Mouse (Mus musculus): Measurements from ENCODE around the gene Cfap77.

The Cfap77 gene

DNA sequence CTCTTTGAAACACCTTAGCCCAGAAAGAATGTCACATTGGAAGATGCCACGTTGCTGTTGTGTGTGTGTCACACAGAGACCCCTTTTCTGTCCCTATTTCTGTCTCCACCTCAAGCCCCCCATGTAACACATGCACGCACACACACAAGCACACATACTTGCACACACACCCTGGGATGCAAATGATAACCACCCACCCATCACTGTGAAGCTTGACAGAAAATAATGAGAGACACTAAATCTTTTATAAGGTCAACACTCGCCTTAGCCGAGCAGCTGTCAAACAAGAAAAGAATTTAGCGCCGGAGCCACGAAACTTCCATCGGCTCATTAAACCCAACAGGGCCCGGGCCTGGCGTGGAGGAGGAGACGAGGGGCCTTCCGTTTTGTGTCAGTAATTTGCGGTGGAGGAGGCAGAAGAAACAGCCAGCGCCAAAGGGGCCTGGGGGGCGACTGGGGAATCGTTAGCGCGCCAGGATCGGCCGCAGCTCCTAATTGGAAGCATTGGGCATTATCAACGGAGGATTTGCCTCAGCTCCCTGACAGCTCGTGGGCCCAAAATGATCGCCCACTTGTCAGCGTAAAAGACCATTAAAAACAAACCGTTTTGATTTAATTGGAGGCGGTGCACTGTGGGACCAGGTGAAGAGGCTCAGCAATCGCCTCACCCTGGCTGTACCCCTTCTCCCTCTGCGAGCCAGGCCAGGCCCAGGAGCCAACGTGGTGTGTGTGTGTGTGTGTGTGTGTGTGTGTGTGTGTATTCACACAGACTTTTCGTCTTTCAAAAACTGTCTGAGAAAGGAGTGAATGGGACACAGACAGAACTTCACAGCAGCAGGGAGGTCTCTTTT lies 111.0 kb downstream of the Cfap77 start:
- in situ Hi-C loops (cut with MboI) = no loop called here

DNA sequence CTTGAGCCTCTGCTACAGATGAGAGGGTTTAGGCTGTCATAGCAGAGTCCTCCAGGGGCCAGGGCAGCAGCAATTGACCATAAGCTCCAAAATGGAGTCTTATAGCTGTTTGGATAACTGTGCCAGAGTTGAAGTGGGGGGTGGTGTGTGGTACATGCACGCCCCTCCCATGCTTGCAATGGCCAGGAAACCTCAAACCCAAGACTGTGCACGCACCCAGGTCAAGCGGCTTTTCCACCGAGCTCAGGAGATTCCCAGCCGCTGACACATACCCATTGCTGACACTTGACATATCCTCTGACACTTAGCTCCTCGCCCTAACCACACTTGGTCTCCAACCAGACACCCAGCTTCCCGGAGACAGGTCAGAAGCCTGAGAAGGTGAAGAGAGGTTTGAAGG lies 115.9 kb downstream of the Cfap77 start:
- in situ Hi-C loops (cut with MboI) = no loop called here

DNA sequence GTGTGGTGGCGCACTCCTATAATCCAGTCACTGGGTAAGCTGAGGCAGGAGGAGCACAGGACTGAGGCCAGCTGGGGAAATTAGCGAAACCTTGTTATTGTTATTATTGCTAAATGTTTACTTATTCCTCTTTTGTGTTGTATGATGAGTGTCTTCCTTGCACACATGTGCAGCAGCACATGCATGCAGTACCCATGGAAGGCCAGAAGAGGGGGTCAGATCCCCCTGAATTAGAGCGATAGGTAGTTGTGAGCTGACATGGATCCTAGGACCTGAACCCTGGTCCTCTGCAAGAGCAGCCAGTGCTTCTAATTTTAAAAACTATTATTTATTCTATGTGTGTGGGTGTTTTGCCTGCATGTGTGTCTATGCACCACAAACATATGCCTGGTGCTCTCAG lies 124.3 kb downstream of the Cfap77 start:
- in situ Hi-C loops (cut with MboI) = no loop called here

DNA sequence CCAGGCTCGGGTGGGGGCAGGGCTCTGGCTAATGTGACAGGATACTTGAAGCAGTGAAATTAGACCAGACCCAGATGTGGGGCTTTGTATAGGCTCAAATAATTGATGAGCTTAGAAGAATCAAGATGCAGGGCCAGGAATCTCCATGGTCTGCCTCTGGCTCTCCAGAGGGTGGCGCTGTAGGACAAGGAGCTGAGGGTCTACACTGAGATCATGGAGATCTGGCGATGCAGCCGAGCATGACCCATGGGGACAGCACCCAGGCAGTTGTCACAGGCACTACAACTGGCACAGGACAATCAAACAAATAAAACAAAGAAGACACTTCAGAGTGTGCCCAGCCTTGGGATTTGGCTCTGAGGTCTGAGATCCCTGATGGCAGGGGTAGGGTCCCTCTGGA lies 131.0 kb downstream of the Cfap77 start:
- in situ Hi-C loops (cut with MboI) = no loop called here

DNA sequence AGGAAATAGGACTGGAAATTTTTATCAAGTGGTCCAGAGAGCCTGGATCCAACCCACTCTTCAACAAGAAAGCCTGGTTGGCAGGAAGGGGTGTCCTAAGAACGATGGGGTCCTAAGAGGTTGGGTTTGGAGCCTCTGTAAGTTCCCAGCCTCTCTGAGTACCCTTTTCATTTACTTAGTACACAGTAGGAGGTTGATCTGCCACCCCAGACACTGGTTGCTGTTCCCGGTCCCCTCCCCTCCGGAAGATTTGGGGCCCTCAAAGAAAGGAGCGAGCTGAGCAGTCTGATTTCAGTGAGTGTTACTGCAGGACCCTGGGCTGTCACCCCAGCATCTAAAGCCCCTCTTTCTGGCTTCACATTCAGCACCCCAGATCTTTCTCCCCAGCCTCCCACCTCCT lies 135.9 kb downstream of the Cfap77 start:
- in situ Hi-C loops (cut with MboI) = no loop called here

DNA sequence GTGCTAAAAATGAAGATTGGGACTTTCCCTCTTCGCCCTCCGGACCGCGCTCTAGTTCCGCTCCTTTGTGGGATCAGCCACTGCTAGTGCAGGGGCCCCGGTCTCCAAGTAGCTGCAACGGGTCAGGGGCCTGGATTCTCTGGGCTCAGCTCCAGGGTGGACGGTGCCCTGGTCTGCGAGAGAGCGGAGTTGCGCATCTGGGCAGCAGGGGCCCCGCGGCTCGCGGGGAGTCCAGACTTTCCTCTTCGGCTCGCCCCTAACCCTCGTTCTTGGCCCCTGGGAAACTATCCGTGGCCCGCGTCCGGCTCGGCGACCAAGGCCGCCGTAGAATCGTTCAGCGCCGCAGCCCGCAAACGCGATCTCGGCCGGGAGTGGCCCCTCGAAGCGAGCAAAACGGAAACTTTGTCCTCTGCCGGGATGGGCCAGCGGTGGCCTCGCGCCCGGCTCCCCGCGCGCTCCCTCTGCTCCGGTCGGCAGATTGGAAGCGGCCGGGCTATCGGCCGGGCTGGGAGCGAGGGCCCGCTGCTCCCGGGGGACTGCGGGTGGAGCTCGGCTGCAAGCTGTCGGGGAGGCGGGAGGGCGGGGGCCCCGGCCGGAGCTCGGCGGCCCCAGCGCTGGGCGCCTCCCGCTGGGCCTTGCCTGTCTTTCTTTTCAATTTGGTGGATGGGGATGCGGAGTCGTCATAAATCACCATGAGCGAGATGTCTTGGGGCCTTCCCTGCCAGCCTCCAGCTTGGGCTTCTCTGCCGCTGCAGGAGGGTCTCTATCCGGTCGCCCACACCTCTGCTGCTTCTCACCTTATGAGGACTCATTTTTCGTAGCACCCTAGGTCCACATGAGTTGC lies 137.1 kb downstream of the Cfap77 start:
- in situ Hi-C loops (cut with MboI) = no loop called here

DNA sequence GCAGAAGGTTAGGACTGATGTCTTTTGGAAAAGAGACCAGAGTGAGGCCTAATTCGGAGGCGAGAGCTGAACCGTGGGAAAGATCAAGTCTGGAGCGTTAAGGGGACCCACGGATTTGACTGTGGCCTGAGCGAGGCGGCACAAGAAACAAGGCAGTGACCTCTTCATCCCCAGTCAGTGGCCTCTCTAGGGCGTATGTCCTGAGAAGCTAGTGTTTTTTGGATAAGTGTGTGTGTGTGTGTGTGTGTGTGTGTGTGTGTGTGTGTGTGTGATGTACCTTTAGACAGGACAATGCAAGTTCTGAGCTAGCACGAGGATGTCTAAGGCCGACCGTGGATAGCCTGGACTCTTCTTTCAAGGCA lies 137.7 kb downstream of the Cfap77 start:
- in situ Hi-C loops (cut with MboI) = no loop called here

DNA sequence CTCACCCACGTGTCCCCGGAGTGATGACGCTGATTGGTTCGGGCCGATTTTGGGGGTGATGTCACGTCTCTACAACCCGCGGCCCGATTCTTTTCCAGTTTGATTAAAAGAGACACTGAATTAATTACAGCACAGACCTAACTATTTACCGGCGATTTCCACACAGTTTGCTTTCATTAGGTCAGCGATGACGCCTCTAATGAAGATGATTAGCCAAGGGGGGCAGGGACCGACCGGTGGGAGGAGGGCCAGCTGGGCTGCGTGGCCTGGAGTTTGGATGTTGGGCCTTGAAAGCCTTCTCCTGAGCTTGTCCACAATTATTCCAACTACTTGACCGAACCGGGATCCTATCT lies 138.4 kb downstream of the Cfap77 start, which contains the start of gene Barhl1:
Barhl1 (minus strand) TSS at position 156 of the 353 bp plus-strand sequence.
- in situ Hi-C loops (cut with MboI) = no loop called here

DNA sequence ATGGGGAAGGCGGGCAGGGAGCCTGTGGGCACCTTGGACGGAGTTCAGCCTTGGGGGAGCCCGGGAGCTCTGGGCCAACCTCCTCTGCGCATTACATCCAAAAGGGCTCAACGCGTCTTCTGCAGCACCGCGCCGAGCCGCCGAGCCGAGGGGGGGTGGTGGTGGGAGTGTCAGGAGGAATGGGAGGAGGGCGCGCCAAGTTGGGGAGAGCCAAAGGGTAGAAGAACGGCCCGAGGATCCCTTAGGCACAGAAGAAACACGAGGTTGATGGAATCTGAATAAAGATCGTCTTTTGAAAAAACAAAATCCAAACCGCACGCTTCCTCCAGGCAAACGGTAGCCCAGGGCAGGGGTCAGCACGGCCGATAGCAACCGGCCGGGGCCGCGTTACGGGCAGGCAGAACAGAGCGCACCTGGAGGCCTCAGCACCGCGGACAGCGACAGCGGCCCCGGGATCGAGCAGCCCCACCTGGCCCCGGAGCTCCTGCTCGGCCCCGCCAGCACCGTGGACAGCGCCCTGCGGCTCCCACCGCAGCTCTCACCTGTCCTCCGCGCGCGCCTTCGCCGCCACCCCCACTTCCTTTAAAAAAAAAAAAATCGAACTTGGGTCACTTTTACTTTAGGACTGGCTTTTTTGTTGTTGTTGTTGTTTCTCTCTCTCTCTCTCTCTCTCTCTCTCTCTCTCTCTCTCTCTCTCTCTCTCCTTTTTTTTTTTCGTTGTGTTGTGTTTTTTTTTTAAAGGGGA lies 138.9 kb downstream of the Cfap77 start:
- in situ Hi-C loops (cut with MboI) = no loop called here

DNA sequence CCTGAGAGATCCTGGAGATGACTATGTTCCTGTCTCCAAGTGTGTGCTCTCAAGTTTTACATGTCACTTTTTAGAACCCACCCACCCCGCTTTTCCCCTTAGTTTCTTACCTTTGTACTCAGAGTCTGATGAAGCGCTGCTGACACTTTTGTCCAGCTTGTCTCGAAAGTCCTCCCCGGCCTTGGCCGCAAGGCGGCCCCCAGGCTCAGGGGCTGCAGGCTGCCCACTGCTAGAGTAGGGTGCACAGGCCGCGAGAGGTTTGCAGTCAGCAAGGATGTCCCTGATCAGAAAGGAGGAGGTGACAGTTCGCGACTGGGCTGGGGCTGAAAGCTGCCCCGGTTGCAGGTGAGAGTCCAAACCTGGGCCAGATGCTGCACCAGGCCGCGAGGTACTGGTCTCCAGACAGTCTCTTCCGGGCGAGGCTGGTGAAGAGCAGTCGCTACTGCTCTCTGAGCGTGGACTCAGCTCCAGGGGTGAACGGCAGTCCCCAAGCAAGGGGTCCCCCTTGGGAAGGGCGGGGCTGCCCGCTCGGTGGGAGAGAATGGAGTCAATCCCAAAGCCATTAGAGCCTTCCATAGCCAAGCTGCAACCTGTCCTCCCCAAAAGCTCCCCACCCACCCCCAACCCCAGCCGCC lies 139.6 kb downstream of the Cfap77 start:
- in situ Hi-C loops (cut with MboI) = no loop called here

DNA sequence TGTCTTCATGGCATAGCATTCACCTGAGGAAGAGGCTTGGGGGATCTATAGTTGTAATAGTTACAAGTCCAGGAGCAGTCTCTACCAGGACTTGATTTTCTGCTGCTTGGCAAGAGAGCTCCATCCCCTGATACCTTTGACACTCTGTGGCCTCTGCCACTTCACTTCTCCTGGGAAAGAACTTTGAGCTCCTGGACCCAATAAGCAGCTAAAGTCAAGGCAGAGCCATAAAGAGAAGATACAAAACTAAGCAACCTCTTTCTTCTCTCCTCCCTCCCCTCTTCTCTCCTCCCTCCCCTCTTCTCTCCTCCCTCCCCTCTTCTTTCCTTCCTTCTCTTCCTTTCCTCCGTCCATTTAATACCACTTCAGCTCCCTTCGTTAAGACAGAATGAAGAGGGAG lies 140.7 kb downstream of the Cfap77 start:
- in situ Hi-C loops (cut with MboI) = no loop called here

DNA sequence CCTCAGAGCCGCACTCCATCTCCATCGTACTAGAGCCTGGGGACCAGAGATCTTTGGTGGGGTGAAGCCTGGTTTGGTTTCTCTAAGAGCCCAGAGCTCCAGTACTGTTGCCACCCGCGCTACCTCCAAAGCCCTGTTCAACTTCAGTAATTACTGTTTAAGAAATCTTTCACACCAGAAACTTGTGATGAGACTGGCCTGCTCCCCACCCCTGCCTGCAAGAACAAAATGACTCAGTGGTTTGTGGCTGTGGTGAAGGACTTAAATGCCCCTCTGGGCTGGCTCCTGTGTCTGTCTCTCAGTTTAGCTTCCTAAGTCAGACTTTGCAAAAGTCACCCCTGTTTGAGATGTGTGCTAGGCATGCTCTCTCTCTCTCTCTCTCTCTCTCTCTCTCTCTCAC lies 141.9 kb downstream of the Cfap77 start:
- in situ Hi-C loops (cut with MboI) = no loop called here

DNA sequence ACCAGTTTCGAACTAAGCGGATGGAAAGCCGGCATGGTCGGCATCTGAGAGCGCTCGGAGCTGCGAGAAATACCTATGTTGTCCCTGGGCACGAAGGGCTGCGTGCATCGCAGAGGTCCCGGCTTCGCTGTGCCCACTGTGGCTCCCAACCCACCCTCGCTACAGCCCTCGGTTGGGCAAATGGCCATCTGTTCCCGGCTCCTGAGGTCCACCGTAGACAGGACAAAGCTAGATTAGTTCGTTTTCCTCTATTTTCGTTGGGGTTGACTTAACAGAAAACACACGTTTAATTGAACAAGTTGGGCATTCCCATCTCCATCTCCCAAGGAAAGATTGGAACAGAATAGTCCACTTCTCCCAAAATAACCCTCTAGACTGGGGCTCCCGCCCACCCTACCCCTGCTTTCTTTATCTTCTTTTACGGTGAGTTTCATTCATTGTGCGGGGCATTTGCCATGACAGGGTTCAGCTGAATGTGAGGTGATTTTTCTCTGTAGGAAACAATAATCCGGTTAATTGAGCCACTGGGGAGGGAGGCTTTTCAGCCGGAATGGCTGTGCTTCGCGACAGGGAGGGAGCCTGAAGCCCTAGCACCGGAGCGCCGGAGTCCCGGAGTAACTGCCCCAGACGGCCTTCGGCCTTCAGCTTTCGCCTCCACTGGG lies 142.7 kb downstream of the Cfap77 start:
- in situ Hi-C loops (cut with MboI) = no loop called here

DNA sequence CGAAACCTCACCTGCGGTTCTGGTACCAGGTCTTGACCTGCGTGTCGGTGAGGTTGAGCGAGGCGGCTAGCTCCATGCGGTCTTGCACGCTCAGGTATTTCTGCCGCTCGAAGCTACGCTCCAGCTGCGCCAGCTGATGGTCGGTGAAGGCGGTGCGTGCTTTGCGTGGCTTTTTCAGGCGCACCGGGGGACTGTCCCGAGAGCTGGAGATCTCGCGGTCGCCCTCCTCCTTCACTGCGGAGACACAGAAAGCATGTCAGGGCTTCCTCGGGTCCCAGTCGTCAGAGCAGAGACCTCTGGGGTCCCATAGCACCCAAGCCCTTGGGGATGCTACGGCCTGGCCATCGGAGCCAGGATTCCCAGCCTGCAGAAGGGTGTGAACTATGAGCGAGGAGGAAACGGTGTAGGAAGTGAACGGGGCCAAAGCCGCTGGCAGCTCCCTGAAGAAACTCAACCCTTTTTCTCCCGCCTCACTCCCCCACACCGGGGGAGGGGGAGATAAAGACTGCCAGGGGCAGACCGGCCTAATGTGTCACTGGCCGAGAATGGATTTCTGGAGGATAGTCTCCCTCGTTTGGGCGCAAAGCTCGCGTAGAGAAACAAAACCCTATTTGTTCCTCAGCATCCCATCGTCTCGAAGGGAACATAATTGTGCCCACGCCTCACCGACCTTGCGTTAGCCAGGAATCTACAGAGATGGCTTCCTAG lies 143.4 kb downstream of the Cfap77 start:
- in situ Hi-C loops (cut with MboI) = no loop called here

DNA sequence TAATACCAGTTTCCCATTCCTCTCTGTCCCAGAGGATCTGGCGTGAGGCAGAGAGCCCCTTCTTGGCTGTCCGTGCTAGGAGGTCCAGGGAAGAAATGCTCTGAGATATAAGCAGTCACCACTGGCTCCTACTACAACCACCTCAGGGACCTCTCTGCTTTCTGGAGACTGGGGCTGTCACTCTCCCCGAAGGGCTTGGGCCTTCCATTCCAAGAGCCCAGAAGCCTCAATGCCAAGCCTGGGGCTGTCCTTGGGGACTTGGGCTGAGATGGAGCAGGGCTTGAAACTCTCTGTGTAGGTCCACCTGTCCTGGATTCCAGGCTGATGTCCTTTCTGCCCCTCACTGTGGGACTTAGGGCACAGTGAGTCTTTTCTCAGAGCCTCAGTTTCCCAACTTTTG lies 144.0 kb downstream of the Cfap77 start:
- in situ Hi-C loops (cut with MboI) = no loop called here

DNA sequence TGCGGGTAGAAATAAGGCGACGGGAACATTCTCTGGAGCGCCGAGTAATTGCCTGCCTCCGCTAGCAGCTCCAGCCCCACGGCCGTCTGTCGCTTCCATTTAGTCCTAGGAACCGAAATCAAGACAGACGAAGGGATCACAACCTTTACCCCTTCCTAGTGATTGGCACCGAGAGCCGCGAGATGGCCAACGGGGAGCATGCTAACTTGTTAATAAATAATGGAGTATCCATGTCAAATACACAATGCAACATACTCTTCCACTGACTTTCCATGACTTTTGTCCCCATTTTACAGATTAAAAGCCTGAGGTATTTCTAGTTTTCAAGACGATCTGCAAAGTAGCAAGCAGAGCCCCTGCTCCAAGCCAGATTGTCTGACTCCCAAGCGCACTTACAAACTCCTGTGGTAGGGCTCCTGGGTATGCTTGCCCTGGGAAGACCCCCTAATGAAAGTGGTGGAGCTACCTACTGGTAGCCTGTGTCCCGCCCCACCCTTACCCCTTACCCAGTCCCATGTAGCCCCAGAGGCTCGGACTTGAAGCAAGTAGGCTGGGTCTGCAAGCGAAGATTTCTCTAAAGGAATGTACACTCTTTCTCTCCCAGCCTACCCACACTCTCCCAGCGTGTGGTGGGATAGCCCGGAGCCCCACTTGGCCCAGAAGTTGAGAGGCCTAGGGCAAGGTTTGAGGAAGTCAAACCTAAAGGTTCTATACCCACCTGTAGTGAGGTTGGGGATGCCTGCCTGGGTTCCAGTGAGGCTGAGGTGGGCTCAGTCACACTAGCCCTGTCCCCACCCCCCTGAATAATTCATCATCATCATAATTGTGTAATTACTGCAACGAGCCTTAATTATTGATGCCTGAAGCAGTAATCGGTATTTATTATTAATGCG lies 144.8 kb downstream of the Cfap77 start:
- in situ Hi-C loops (cut with MboI) = no loop called here

DNA sequence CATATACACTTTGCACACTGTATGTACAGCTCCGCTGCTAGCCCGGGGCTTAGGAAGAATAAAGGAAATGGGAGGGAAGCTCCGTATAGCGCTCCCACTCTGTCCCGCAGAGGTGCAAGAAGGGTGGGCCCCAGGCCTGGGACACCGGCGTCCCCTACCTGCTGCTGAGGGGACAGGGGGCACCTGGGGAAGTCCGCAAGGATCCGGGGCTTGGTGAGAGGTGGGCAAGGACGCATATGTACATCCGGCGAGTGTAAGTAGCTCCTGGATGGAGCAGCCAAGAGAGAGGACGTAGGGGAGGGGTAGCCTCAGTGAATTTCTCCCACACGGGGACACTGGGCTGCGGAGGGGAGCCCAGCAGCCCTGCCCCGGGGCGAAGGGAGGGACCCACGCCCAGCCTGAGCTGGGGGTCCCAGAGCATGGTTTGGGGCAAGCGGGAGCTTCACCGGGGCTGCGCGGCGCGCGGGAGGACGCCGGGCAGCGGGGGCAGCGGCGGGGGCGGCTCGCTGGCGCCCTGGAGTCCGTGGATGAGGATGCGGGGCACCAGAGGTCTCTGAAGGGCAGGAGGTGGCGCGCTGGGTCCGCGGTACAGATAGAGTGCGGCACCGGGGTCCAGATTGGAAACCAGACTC lies 145.6 kb downstream of the Cfap77 start:
- in situ Hi-C loops (cut with MboI) = no loop called here

DNA sequence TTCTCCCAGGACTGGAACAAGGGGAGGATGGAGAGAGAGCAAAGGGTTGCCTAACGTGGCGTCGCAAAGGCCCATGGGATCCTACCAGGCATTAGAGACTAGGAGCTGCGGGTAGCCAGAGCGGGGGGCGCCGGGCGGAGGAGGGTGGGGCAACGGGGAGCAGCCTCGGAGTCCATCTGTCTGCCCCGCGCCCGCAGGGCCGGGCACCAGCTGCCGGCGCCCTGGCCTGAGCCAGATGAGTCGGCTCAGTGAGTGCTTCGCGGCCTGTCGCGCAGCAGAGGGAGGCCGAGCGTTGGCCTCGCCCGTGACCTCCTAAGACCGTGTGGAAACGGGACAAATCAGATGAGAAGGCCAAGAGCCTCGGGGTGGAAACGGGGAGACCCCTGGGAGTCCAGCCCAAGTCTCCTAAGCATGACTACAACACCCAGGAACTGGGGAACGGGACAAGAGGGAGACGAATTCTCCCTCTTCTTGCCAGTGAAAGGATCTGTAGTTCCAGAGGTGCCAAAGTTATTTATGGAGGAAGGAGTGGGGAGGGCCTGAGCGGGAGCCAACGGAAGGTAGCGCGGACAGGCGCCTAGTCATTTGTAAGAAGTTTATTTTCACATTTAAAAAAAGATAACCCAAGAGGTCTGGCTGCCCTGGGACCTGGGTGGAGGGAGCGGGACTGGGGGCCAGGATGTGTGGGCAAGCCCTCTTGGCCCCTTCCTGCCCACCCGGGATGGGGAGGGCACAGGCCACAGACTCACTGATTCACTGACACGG lies 146.3 kb downstream of the Cfap77 start:
- in situ Hi-C loops (cut with MboI) = no loop called here

All from mature B cell (primary cell).